Mouse (Mus musculus) midbrain, embryonic 16.5 days (tissue): ENCODE measurements around the gene Hivep2. TPM values are rescaled to one million over a fixed set of nuclear protein-coding genes. Genes with fewer than 3 reads are reported as not detected.
A peak's percentile ranks its signal among the peaks of the same experiment; 100 is the strongest.

Source experiments
- ATAC-seq: fragments of 200-750 bp; cut with Nextera tagmentation; 2 replicates; pipeline ENCODE4 v1.8.0; 2017; ENCODE audit warnings: moderate TSS enrichment
- H3K27ac ChIP-seq: fragments of 300-500 bp; sonication (generic); 2 replicates; pipeline ENCODE4 v1.5.1; 2014; ENCODE audit warnings: mild to moderate bottlenecking, low read length, mixed read lengths
- H3K27me3 ChIP-seq: fragments of 300-500 bp; sonication (generic); 2 replicates; pipeline ENCODE4 v1.6.1; 2014; ENCODE audit warnings: low read depth, low read length, mixed read lengths; ENCODE audit not compliant: control insufficient read depth, insufficient read depth
- H3K36me3 ChIP-seq: fragments of 300-500 bp; sonication (generic); 2 replicates; pipeline ENCODE4 v1.6.1; 2014; ENCODE audit warnings: mild to moderate bottlenecking, low read length, moderate library complexity, mixed read lengths; ENCODE audit not compliant: control insufficient read depth, insufficient read depth
- H3K4me1 ChIP-seq: fragments of 300-500 bp; sonication (generic); 2 replicates; pipeline ENCODE4 v1.6.1; 2014; ENCODE audit warnings: mild to moderate bottlenecking, low read length, mixed read lengths; ENCODE audit not compliant: control insufficient read depth, insufficient read depth
- H3K4me2 ChIP-seq: fragments of 300-500 bp; sonication (generic); 2 replicates; pipeline ENCODE4 v1.6.1; 2014; ENCODE audit warnings: mild to moderate bottlenecking, low read length, mixed read lengths
- H3K4me3 ChIP-seq: fragments of 300-500 bp; sonication (generic); 2 replicates; pipeline ENCODE4 v1.5.1; 2014; ENCODE audit warnings: low read depth, mild to moderate bottlenecking, low read length, moderate library complexity, mixed read lengths
- H3K9ac ChIP-seq: fragments of 300-500 bp; sonication (generic); 2 replicates; pipeline ENCODE4 v1.6.1; 2014; ENCODE audit warnings: low read depth, low read length, mixed read lengths
- H3K9me3 ChIP-seq: fragments of 300-500 bp; sonication (generic); replicated peaks from 2 replicates; pipeline ENCODE4 v1.6.1; 2014; ENCODE audit warnings: mild to moderate bottlenecking, low read length, mixed read lengths; ENCODE audit not compliant: control insufficient read depth, poor library complexity, severe bottlenecking
- WGBS: fragments of 180-500 bp; shearing (Covaris S2); extraction: QIAGEN DNeasy Blood & Tissue Kit; methylation state at CpG from one replicate; pipeline ENCODE4 v1.1.7; 2014; 5-methylcytosine and 5-hydroxymethylcytosine counted together
- polyA plus RNA-seq: library from polyadenylated mRNA; unstranded; fragments of >200 nt; fragmentation: Nextera tagmentation; extraction: Ambion mirVana; gene quantifications from 2 replicates; pipeline ENCODE4 v1.2.1, GENCODE M21; 2015

Gene Hivep2
- polyA plus RNA-seq, 1 experiment from 2014 or later, result 11.0 TPM

GRCm38 (mm10) chr10:13968234-13968555 is 2.3 kb downstream of the Hivep2 start:
- Histone ChIP-seq H3K4me2 (peak overlapping the region; percentile 96), H3K36me3 (no peaks in the 10 kb centered on the region), H3K4me1 (peaks cover 2% of the 10 kb centered on the region; the same call in 1 of the 2 replicates), H3K27ac (peak overlapping the region; percentile 99), H3K4me3 (peak overlapping the region; percentile 77), H3K9me3 (no peaks in the 10 kb centered on the region), H3K9ac (peak overlapping the region; percentile 95), H3K27me3 (no peaks in the 10 kb centered on the region)
- no peak for ATAC-seq
- WGBS, result 14% methylated on average over 5 of the region's 5 CpGs

GRCm38 (mm10) chr10:13968989-13969388 is 3.1 kb downstream of the Hivep2 start:
- WGBS, result 19% methylated on average over 8 of the region's 8 CpGs
- no peak overlapping the region for H3K9ac ChIP-seq

GRCm38 (mm10) chr10:13970321-13970720 is 4.4 kb downstream of the Hivep2 start:
- H3K36me3 ChIP-seq, result no peaks in the 10 kb centered on the region
- H3K4me3 ChIP-seq, result no peak overlapping the region
- no peak for ATAC-seq
- no peaks in the 10 kb centered on the region for H3K9me3 ChIP-seq
- H3K4me2 ChIP-seq, result no peak overlapping the region
- peaks cover 5% of the 10 kb centered on the region; the same call in 1 of the 2 replicates for H3K4me1 ChIP-seq
- WGBS, result 77% methylated on average over 3 of the region's 3 CpGs
- H3K27ac ChIP-seq, result no peak overlapping the region
- H3K27me3 ChIP-seq, result no peaks in the 10 kb centered on the region
- H3K9ac ChIP-seq, result no peak overlapping the region

More at GRCm38 (mm10) chr10:13968989-13969388, 3.1 kb downstream of the Hivep2 start:
- no peaks in the 10 kb centered on the region for H3K36me3 ChIP-seq
- H3K4me2 ChIP-seq, result no peak overlapping the region; the same call in 1 of the 2 replicates
- no peak for ATAC-seq
- no peaks in the 10 kb centered on the region for H3K27me3 ChIP-seq
- H3K4me3 ChIP-seq, result no peak overlapping the region
- H3K9me3 ChIP-seq, result no peaks in the 10 kb centered on the region
- H3K4me1 ChIP-seq, result peaks cover 2% of the 10 kb centered on the region; the same call in 1 of the 2 replicates
- H3K27ac ChIP-seq, result no peak overlapping the region

- ATAC-seq, result no peak
- H3K4me3 ChIP-seq, result no peak overlapping the region
- H3K9ac ChIP-seq, result no peak overlapping the region
- no peaks in the 10 kb centered on the region for H3K27me3 ChIP-seq
- H3K4me2 ChIP-seq, result no peak overlapping the region
- H3K4me1 ChIP-seq, result peaks cover 6% of the 10 kb centered on the region
- no peak overlapping the region for H3K27ac ChIP-seq
- no peaks in the 10 kb centered on the region for H3K36me3 ChIP-seq
- whole genome bisulfite sequencing, result 69% methylated on average over 5 of the region's 5 CpGs
- no peaks in the 10 kb centered on the region for H3K9me3 ChIP-seq
Observed at GRCm38 (mm10) chr10:13971268-13971667, 5.4 kb downstream of the Hivep2 start.

- Histone ChIP-seq H3K9me3 (no peaks in the 10 kb centered on the region), H3K9ac (no peak overlapping the region), H3K36me3 (no peaks in the 10 kb centered on the region), H3K27ac (no peak overlapping the region), H3K4me1 (peaks cover 7% of the 10 kb centered on the region), H3K27me3 (no peaks in the 10 kb centered on the region), H3K4me2 (no peak overlapping the region), H3K4me3 (no peak overlapping the region)
- no peak for ATAC-seq
- WGBS, result 77% methylated on average over 7 of the region's 7 CpGs
Observed at GRCm38 (mm10) chr10:13973563-13974179, 7.8 kb downstream of the Hivep2 start.

- WGBS, result 70% methylated on average over 7 of the region's 7 CpGs
- Histone ChIP-seq H3K4me1 (peaks cover 5% of the 10 kb centered on the region), H3K9me3 (no peaks in the 10 kb centered on the region), H3K9ac (no peak overlapping the region), H3K36me3 (no peaks in the 10 kb centered on the region), H3K4me2 (no peak overlapping the region), H3K4me3 (no peak overlapping the region), H3K27ac (no peak overlapping the region), H3K27me3 (no peaks in the 10 kb centered on the region)
- ATAC-seq, result no peak
Observed at GRCm38 (mm10) chr10:13974472-13974871, 8.6 kb downstream of the Hivep2 start.

GRCm38 (mm10) chr10:13975861-13976260 is 10.0 kb downstream of the Hivep2 start:
- no peak overlapping the region for H3K4me2 ChIP-seq
- no peaks in the 10 kb centered on the region for H3K9me3 ChIP-seq
- no peak for ATAC-seq
- H3K9ac ChIP-seq, result no peak overlapping the region
- peaks cover 5% of the 10 kb centered on the region; the same call in 1 of the 2 replicates for H3K4me1 ChIP-seq
- H3K4me3 ChIP-seq, result no peak overlapping the region
- H3K36me3 ChIP-seq, result no peaks in the 10 kb centered on the region
- WGBS, result 72% methylated on average over 4 of the region's 4 CpGs
- H3K27me3 ChIP-seq, result no peaks in the 10 kb centered on the region
- H3K27ac ChIP-seq, result no peak overlapping the region

- no peak for ATAC-seq
- H3K27me3 ChIP-seq, result no peaks in the 10 kb centered on the region
- H3K4me3 ChIP-seq, result no peak overlapping the region
- H3K9ac ChIP-seq, result no peak overlapping the region
- no peak overlapping the region for H3K4me2 ChIP-seq
- WGBS, result 66% methylated on average over 6 of the region's 6 CpGs
- H3K27ac ChIP-seq, result no peak overlapping the region
- no peaks in the 10 kb centered on the region for H3K9me3 ChIP-seq
- no peaks in the 10 kb centered on the region for H3K36me3 ChIP-seq
- peaks cover 5% of the 10 kb centered on the region; the same call in 1 of the 2 replicates for H3K4me1 ChIP-seq
Observed at GRCm38 (mm10) chr10:13976267-13976666, 10.4 kb downstream of the Hivep2 start.

GRCm38 (mm10) chr10:13982271-13982670 is 16.4 kb downstream of the Hivep2 start:
- Histone ChIP-seq H3K36me3 (no peaks in the 10 kb centered on the region), H3K9me3 (no peaks in the 10 kb centered on the region), H3K27ac (no peak overlapping the region), H3K4me3 (peak overlapping the region; percentile 48), H3K9ac (no peak overlapping the region), H3K4me2 (peak overlapping the region; percentile 77), H3K27me3 (no peaks in the 10 kb centered on the region), H3K4me1 (0 out of 2 replicates have a peak, but pooled peaks cover 9% of the 10 kb centered on the region)
- no peak for ATAC-seq
- whole genome bisulfite sequencing, result 76% methylated on average over 6 of the region's 6 CpGs
